Mouse (Mus musculus) thymus, postnatal 0 days (tissue): Measurements from ENCODE around the gene Olfr94. TPM values are rescaled to one million over a fixed set of nuclear protein-coding genes. Genes with fewer than 3 reads are reported as not detected.

Experiments
- polyA plus RNA-seq: library from polyadenylated mRNA; unstranded; fragments of >200 nt; fragmentation: Nextera tagmentation; extraction: Ambion mirVana; gene quantifications from 2 replicates; pipeline ENCODE4 v1.2.1, GENCODE M21; 2015

Gene Olfr94
- polyA plus RNA-seq, 1 experiment from 2014 or later: not detected

Other genes starting within 250 kb of the Olfr94 start
- 145 and 162 TPM in 2 replicates for gene Ppp1r11, start 249.3 kb downstream of the Olfr94 start, polyA plus RNA-seq
- gene Znrd1, start 242.4 kb downstream of the Olfr94 start, polyA plus RNA-seq: 121 and 135 TPM in 2 replicates
- 5.4 and 5.9 TPM in 2 replicates for gene Znrd1as, start 242.4 kb downstream of the Olfr94 start, polyA plus RNA-seq
- gene 2410137M14Rik, start 219.8 kb downstream of the Olfr94 start, polyA plus RNA-seq: not detected in 2 replicates
- gene H2-M5, start 211.5 kb downstream of the Olfr94 start, polyA plus RNA-seq: 0.09 and 0.10 TPM in 2 replicates
- gene Zfp57, start 199.8 kb downstream of the Olfr94 start, polyA plus RNA-seq: 3.4 and 3.9 TPM in 2 replicates
- not detected in 2 replicates for gene Mog, start 177.6 kb downstream of the Olfr94 start, polyA plus RNA-seq
- gene Gabbr1, start 155.0 kb downstream of the Olfr94 start, polyA plus RNA-seq: 2.4 and 6.8 TPM in 2 replicates
- gene Olfr90, start 112.5 kb downstream of the Olfr94 start, polyA plus RNA-seq: not detected in 2 replicates
- gene Olfr91, start 102.7 kb downstream of the Olfr94 start, polyA plus RNA-seq: not detected in 2 replicates
- not detected in 2 replicates for gene Olfr92, start 80.9 kb downstream of the Olfr94 start, polyA plus RNA-seq
- gene Olfr93, start 39.5 kb downstream of the Olfr94 start, polyA plus RNA-seq: not detected in 2 replicates
- gene Ubd, start 7.1 kb downstream of the Olfr94 start, polyA plus RNA-seq: 83.6 and 90.3 TPM in 2 replicates
- not detected in 2 replicates for gene Olfr95, start 12.1 kb upstream of the Olfr94 start, polyA plus RNA-seq
- not detected in 2 replicates for gene Olfr96, start 19.2 kb upstream of the Olfr94 start, polyA plus RNA-seq
- not detected in 2 replicates for gene Olfr97, start 36.3 kb upstream of the Olfr94 start, polyA plus RNA-seq
- gene Olfr98, start 62.8 kb upstream of the Olfr94 start, polyA plus RNA-seq: not detected in 2 replicates
- gene H2-M3, start 69.2 kb upstream of the Olfr94 start, polyA plus RNA-seq: 21.7 TPM in 2 replicates
- 0.14 and 0.30 TPM in 2 replicates for gene Olfr99, start 82.5 kb upstream of the Olfr94 start, polyA plus RNA-seq
- not detected in 2 replicates for gene Olfr101, start 103.3 kb upstream of the Olfr94 start, polyA plus RNA-seq
- not detected in 2 replicates for gene Olfr102, start 116.1 kb upstream of the Olfr94 start, polyA plus RNA-seq
- not detected in 2 replicates for gene Olfr103, start 138.7 kb upstream of the Olfr94 start, polyA plus RNA-seq
- gene Olfr104-ps, start 158.6 kb upstream of the Olfr94 start, polyA plus RNA-seq: not detected in 2 replicates
- 0.04 TPM in 1 of 2 replicates, not detected in the other for gene Olfr105-ps, start 178.0 kb upstream of the Olfr94 start, polyA plus RNA-seq
- not detected in 2 replicates for gene Olfr106-ps, start 189.4 kb upstream of the Olfr94 start, polyA plus RNA-seq
- gene Olfr107, start 198.2 kb upstream of the Olfr94 start, polyA plus RNA-seq: not detected in 2 replicates
- gene Olfr108, start 244.5 kb upstream of the Olfr94 start, polyA plus RNA-seq: not detected in 2 replicates